8 mouse cellular contexts compared by ENCODE assay signal in genomic region chr9:45839139-45839981, GRCm38 (mm10). TPM values are rescaled to one million over a fixed set of nuclear protein-coding genes. Genes with fewer than 3 reads are reported as not detected.
DNase-seq lines count a peak whose midpoint lies in the region; ATAC-seq and TF ChIP-seq lines count a peak whose summit lies in the region.

No protein-coding gene starts in this region.

- DNase-seq in adrenal gland, adult (ENCODE audit: inconsistent age in 2 of 2, low spot score in 1 of 2) = peak; percentile 30 to 75
- no peak for DNase-seq in adrenal gland, adult 8-10 months
- DNase-seq in gastrocnemius, adult 8-10 months (ENCODE audit: low spot score in 2 of 2) = peak; percentile 68 to 73
- DNase-seq in layer of hippocampus, adult 8-10 months (ENCODE audit: low spot score in 2 of 2) = no peak
- DNase-seq in urinary bladder, postnatal 10 days (ENCODE audit: low spot score) = no peak

- H3K36me3 ChIP-seq in kidney, embryonic 16.5 days (ENCODE audit: insufficient read depth, low read length) = no peaks in the 10 kb centered on the region
- H3K36me3 ChIP-seq in macrophage (ENCODE audit: inconsistent target) = no peaks in the 10 kb centered on the region

- peak overlapping the region; percentile 96 for H3K4me2 ChIP-seq in kidney, embryonic 16.5 days (replicated peaks; ENCODE audit: low read depth, low read length)

- H3K27ac ChIP-seq in bone marrow, adult 2 months (ENCODE audit: control insufficient read depth, insufficient read depth, low read depth, low read length, poor library complexity) = peak overlapping the region; percentile 17; the same call in 1 of the 2 replicates
- H3K27ac ChIP-seq in kidney, embryonic 16.5 days (ENCODE audit: low read length) = peak overlapping the region; percentile 43; the same call in 1 of the 2 replicates
- H3K27ac ChIP-seq in macrophage = no peak overlapping the region

- peak overlapping the region; percentile 86 for H3K9ac ChIP-seq in kidney, embryonic 16.5 days (replicated peaks; ENCODE audit: low read length)

- H3K4me3 ChIP-seq in bone marrow, adult 2 months (replicated peaks; ENCODE audit: control insufficient read depth, low read depth, low read length) = peak overlapping the region; percentile 70
- peak overlapping the region; percentile 94 for H3K4me3 ChIP-seq in kidney, embryonic 16.5 days (ENCODE audit: low read length)
- peak overlapping the region; percentile 17; the same call in 1 of the 2 replicates for H3K4me3 ChIP-seq in macrophage (ENCODE audit: inconsistent target)

- no peak for TF ChIP-seq CTCF in bone marrow, adult 2 months (IDR thresholded peaks at IDR 0.05; ENCODE audit: control insufficient read depth, insufficient read depth, low read length)

- TF ChIP-seq POLR2A in bone marrow, adult 2 months (IDR thresholded peaks at IDR 0.05; ENCODE audit: borderline replicate concordance, control insufficient read depth, low read depth, low read length) = no peak

- 28% methylated on average over 17 of the region's 17 CpGs for WGBS in bone marrow, adult 2 months
- WGBS in kidney, embryonic 16.5 days = 4% methylated on average over 17 of the region's 17 CpGs
- 38% methylated on average over 16 of the region's 17 CpGs for WGBS in macrophage (ENCODE audit: missing documents)

- no peaks in the 10 kb centered on the region for H3K79me2 ChIP-seq in macrophage (ENCODE audit: inconsistent target)

- peak; percentile 35; the same call in 1 of the 2 replicates for ATAC-seq in kidney, embryonic 16.5 days (ENCODE audit: low FRiP score, low TSS enrichment)

- H3K9me3 ChIP-seq in kidney, embryonic 16.5 days (ENCODE audit: low read length) = no peaks in the 10 kb centered on the region

- peaks cover 4% of the 10 kb centered on the region; the same call in 1 of the 2 replicates for H3K4me1 ChIP-seq in bone marrow, adult 2 months (ENCODE audit: control insufficient read depth, insufficient read depth, low read length)
- H3K4me1 ChIP-seq in kidney, embryonic 16.5 days (ENCODE audit: insufficient read depth, low read length) = peaks cover 32% of the 10 kb centered on the region

- no peaks in the 10 kb centered on the region for H3K27me3 ChIP-seq in kidney, embryonic 16.5 days (ENCODE audit: insufficient read depth, low read length)

RNA-seq across cellular contexts. Expression of gene Bace1, which starts 1.0 kb away (rescaled TPM):
- total RNA-seq in adrenal gland, adult 8-10 months (2022) = 10 to 100 TPM; 28.6 to 36.2 (median 32.4) TPM
- polyA plus RNA-seq in bone marrow, adult 2 months (2011; ENCODE audit: insufficient read depth, insufficient read length, low replicate concordance, missing spikeins) = 4.9 and 5.3 TPM in 2 replicates
- total RNA-seq in gastrocnemius, adult 8-10 months (2022) = 10 to 100 TPM; 28.3 to 64.8 (median 51.1) TPM
- 35.2 and 38.8 TPM in 2 replicates for polyA plus RNA-seq in kidney, embryonic 16.5 days (2015; fragmentation: Nextera tagmentation; extraction: Ambion mirVana)
- total RNA-seq in macrophage (2018; cell fraction: chromatin; rRNA removed) = 1 to 10 TPM in 24 of 26 experiments, under 1 TPM in 2; 0.65 to 8.4 (median 3.0) TPM
- total RNA-seq in macrophage (2018; cell fraction: cytosol; rRNA removed) = 1 to 10 TPM; 1.5 to 8.0 (median 3.6) TPM
- total RNA-seq in macrophage (2018; cell fraction: nucleus; rRNA removed) = 10 to 100 TPM in 3 of 26 experiments, 1 to 10 TPM in 23; 1.7 to 11.9 (median 4.7) TPM
- polyA plus RNA-seq in macrophage (2018) = 2.6 to 4.8 TPM (median 4.1 TPM) in 3 replicates
- 10 to 100 TPM; 72.1 to 88.1 (median 77.0) TPM for total RNA-seq in layer of hippocampus, adult 8-10 months (2022)

RNA-seq across cellular contexts. Expression of gene Cep164, which starts 10.9 kb away (rescaled TPM):
- total RNA-seq in adrenal gland, adult 8-10 months (2022) = 10 to 100 TPM; 17.6 to 30.5 (median 23.3) TPM
- polyA plus RNA-seq in bone marrow, adult 2 months (2011; ENCODE audit: insufficient read depth, insufficient read length, low replicate concordance, missing spikeins) = 21.4 and 33.7 TPM in 2 replicates
- 1 to 10 TPM; 2.1 to 3.9 (median 2.4) TPM for total RNA-seq in gastrocnemius, adult 8-10 months (2022)
- polyA plus RNA-seq in kidney, embryonic 16.5 days (2015; fragmentation: Nextera tagmentation; extraction: Ambion mirVana) = 24.1 and 31.1 TPM in 2 replicates
- 100 to 1,000 TPM in 5 of 26 experiments, 10 to 100 TPM in 21; 19.2 to 126 (median 78.6) TPM for total RNA-seq in macrophage (2018; cell fraction: chromatin; rRNA removed)
- 10 to 100 TPM; 17.0 to 31.0 (median 20.7) TPM for total RNA-seq in macrophage (2018; cell fraction: cytosol; rRNA removed)
- 10 to 100 TPM; 15.5 to 63.8 (median 39.5) TPM for total RNA-seq in macrophage (2018; cell fraction: nucleus; rRNA removed)
- polyA plus RNA-seq in macrophage (2018) = 17.0 to 35.2 TPM (median 22.0 TPM) in 3 replicates
- 10 to 100 TPM; 14.6 to 20.3 (median 17.8) TPM for total RNA-seq in layer of hippocampus, adult 8-10 months (2022)

Comparison
In these comparisons a context has a peak if more than half of its experiments do, and no peak if none do; other contexts are left out.
1. DNase-seq: peak in adrenal gland, adult (2 of 2) and gastrocnemius, adult 8-10 months (2 of 2); none in adrenal gland, adult 8-10 months (single experiment), layer of hippocampus, adult 8-10 months (0 of 2) and urinary bladder, postnatal 10 days (single experiment).
2. H3K4me3 ChIP-seq: peak in every context shown above with its lines; median percentile 94 in kidney, embryonic 16.5 days; 70 in bone marrow, adult 2 months; 17 in macrophage.